Mouse (Mus musculus) forebrain, embryonic 12.5 days (tissue): ENCODE measurements around the gene Aqr. TPM values are rescaled to one million over a fixed set of nuclear protein-coding genes. Genes with fewer than 3 reads are reported as not detected.

Source experiments
- ATAC-seq: fragments of 200-750 bp; cut with Nextera tagmentation; 2 replicates; pipeline ENCODE4 v1.8.0; 2017; ENCODE audit warnings: moderate TSS enrichment; ENCODE audit not compliant: low FRiP score
- H3K27ac ChIP-seq: fragments of 300-500 bp; sonication (generic); 2 replicates; pipeline ENCODE4 v1.5.1; 2016; ENCODE audit warnings: mild to moderate bottlenecking
- H3K27me3 ChIP-seq: fragments of 300-500 bp; sonication (generic); 2 replicates; pipeline ENCODE4 v1.6.1; 2016; ENCODE audit warnings: mild to moderate bottlenecking
- H3K36me3 ChIP-seq: fragments of 300-500 bp; sonication (generic); replicated peaks from 2 replicates; pipeline ENCODE4 v1.6.1; 2016; ENCODE audit warnings: mild to moderate bottlenecking
- H3K4me1 ChIP-seq: fragments of 300-500 bp; sonication (generic); 2 replicates; pipeline ENCODE4 v1.6.1; 2016
- H3K4me2 ChIP-seq: fragments of 300-500 bp; sonication (generic); 2 replicates; pipeline ENCODE4 v1.6.1; 2016; ENCODE audit warnings: mild to moderate bottlenecking, moderate library complexity
- H3K4me3 ChIP-seq: fragments of 300-500 bp; sonication (generic); replicated peaks from 2 replicates; pipeline ENCODE4 v1.5.1; 2016; ENCODE audit warnings: mild to moderate bottlenecking
- H3K9ac ChIP-seq: fragments of 300-500 bp; sonication (generic); 2 replicates; pipeline ENCODE4 v1.6.1; 2016; ENCODE audit warnings: mild to moderate bottlenecking
- H3K9me3 ChIP-seq: fragments of 300-500 bp; sonication (generic); 2 replicates; pipeline ENCODE4 v1.6.1; 2016
- WGBS: fragments of 180-500 bp; shearing (Covaris S2); methylation state at CpG from one replicate; pipeline ENCODE4 v1.1.7; 2016; 5-methylcytosine and 5-hydroxymethylcytosine counted together
- polyA plus RNA-seq: library from polyadenylated mRNA; unstranded; fragments of >200 nt; fragmentation: Nextera tagmentation; extraction: Ambion mirVana; gene quantifications from 2 replicates; pipeline ENCODE4 v1.2.1, GENCODE M21; 2016

The Aqr gene
- polyA plus RNA-seq, 1 experiment from 2014 or later = 58.9 TPM

GRCm38 (mm10) chr2:114095348-114095747 lies 91.5 kb downstream of the Aqr start:
- no peak for ATAC-seq

GRCm38 (mm10) chr2:114094696-114095095 lies 92.1 kb downstream of the Aqr start:
- Histone ChIP-seq H3K27ac (no peak overlapping the region), H3K4me2 (no peak overlapping the region), H3K9me3 (no peaks in the 10 kb centered on the region), H3K9ac (no peak overlapping the region), H3K27me3 (no peaks in the 10 kb centered on the region), H3K4me1 (no peaks in the 10 kb centered on the region), H3K36me3 (peaks cover 9% of the 10 kb centered on the region), H3K4me3 (no peak overlapping the region)
- ATAC-seq = no peak
- WGBS = 100% methylated on average over 1 of the region's 1 CpGs

More at GRCm38 (mm10) chr2:114095348-114095747, 91.5 kb downstream of the Aqr start:
- no peak overlapping the region for H3K27ac ChIP-seq
- H3K27me3 ChIP-seq = no peaks in the 10 kb centered on the region
- 92% methylated on average over 5 of the region's 5 CpGs for WGBS
- no peak overlapping the region for H3K4me3 ChIP-seq
- H3K4me1 ChIP-seq = no peaks in the 10 kb centered on the region
- peaks cover 16% of the 10 kb centered on the region for H3K36me3 ChIP-seq
- H3K9me3 ChIP-seq = no peaks in the 10 kb centered on the region
- no peak overlapping the region for H3K9ac ChIP-seq
- no peak overlapping the region for H3K4me2 ChIP-seq

- H3K27ac ChIP-seq = no peak overlapping the region
- ATAC-seq = no peak
- H3K9ac ChIP-seq = no peak overlapping the region
- no peak overlapping the region for H3K4me2 ChIP-seq
- WGBS = 80% methylated on average over 9 of the region's 9 CpGs
- 0 out of 2 replicates have a peak, but pooled peaks cover 3% of the 10 kb centered on the region for H3K36me3 ChIP-seq
- H3K4me3 ChIP-seq = no peak overlapping the region
- H3K4me1 ChIP-seq = no peaks in the 10 kb centered on the region
- no peaks in the 10 kb centered on the region for H3K9me3 ChIP-seq
- H3K27me3 ChIP-seq = no peaks in the 10 kb centered on the region
Measured at GRCm38 (mm10) chr2:114093577-114093976, 93.2 kb downstream of the Aqr start.

GRCm38 (mm10) chr2:114089862-114090261 lies 97.0 kb downstream of the Aqr start:
- Histone ChIP-seq H3K9ac (no peak overlapping the region), H3K4me1 (no peaks in the 10 kb centered on the region), H3K4me3 (no peak overlapping the region), H3K4me2 (no peak overlapping the region), H3K9me3 (no peaks in the 10 kb centered on the region), H3K36me3 (no peaks in the 10 kb centered on the region), H3K27ac (no peak overlapping the region), H3K27me3 (no peaks in the 10 kb centered on the region)
- no peak for ATAC-seq
- 87% methylated on average over 3 of the region's 3 CpGs for WGBS

- 69% methylated on average over 1 of the region's 1 CpGs for WGBS
- Histone ChIP-seq H3K9ac (no peak overlapping the region), H3K36me3 (no peaks in the 10 kb centered on the region), H3K27ac (no peak overlapping the region), H3K4me1 (no peaks in the 10 kb centered on the region), H3K4me2 (no peak overlapping the region), H3K9me3 (no peaks in the 10 kb centered on the region), H3K4me3 (no peak overlapping the region), H3K27me3 (no peaks in the 10 kb centered on the region)
- ATAC-seq = no peak
Measured at GRCm38 (mm10) chr2:114087271-114087670, 99.6 kb downstream of the Aqr start.

GRCm38 (mm10) chr2:114071876-114072275 lies 114.9 kb downstream of the Aqr start:
- Histone ChIP-seq H3K27me3 (no peaks in the 10 kb centered on the region), H3K4me2 (no peak overlapping the region), H3K36me3 (no peaks in the 10 kb centered on the region), H3K4me3 (no peak overlapping the region), H3K9me3 (no peaks in the 10 kb centered on the region), H3K9ac (no peak overlapping the region), H3K27ac (no peak overlapping the region), H3K4me1 (no peaks in the 10 kb centered on the region)
- WGBS = 96% methylated on average over 2 of the region's 2 CpGs
- ATAC-seq = no peak

GRCm38 (mm10) chr2:114066226-114066625 lies 120.6 kb downstream of the Aqr start:
- no peak for ATAC-seq
- Histone ChIP-seq H3K4me3 (no peak overlapping the region), H3K9me3 (no peaks in the 10 kb centered on the region), H3K36me3 (no peaks in the 10 kb centered on the region), H3K4me2 (no peak overlapping the region), H3K9ac (no peak overlapping the region), H3K4me1 (no peaks in the 10 kb centered on the region), H3K27me3 (no peaks in the 10 kb centered on the region), H3K27ac (no peak overlapping the region)
- 79% methylated on average over 3 of the region's 3 CpGs for WGBS

GRCm38 (mm10) chr2:114064004-114064403 lies 122.8 kb downstream of the Aqr start:
- Histone ChIP-seq H3K4me1 (peaks cover 3% of the 10 kb centered on the region; the same call in 1 of the 2 replicates), H3K4me2 (no peak overlapping the region), H3K4me3 (no peak overlapping the region), H3K36me3 (no peaks in the 10 kb centered on the region), H3K27me3 (no peaks in the 10 kb centered on the region), H3K27ac (no peak overlapping the region), H3K9me3 (no peaks in the 10 kb centered on the region), H3K9ac (no peak overlapping the region)
- 67% methylated on average over 2 of the region's 2 CpGs for WGBS
- no peak for ATAC-seq

- Histone ChIP-seq H3K4me1 (peaks cover 10% of the 10 kb centered on the region; the same call in 1 of the 2 replicates), H3K36me3 (no peaks in the 10 kb centered on the region), H3K4me3 (no peak overlapping the region), H3K27ac (no peak overlapping the region), H3K4me2 (no peak overlapping the region), H3K9me3 (no peaks in the 10 kb centered on the region), H3K27me3 (no peaks in the 10 kb centered on the region), H3K9ac (no peak overlapping the region)
- no peak for ATAC-seq
- 46% methylated on average over 6 of the region's 6 CpGs for WGBS
Measured at GRCm38 (mm10) chr2:114060071-114060591, 126.7 kb downstream of the Aqr start.

GRCm38 (mm10) chr2:114059608-114060007 lies 127.2 kb downstream of the Aqr start:
- no peak overlapping the region for H3K9ac ChIP-seq
- no peak overlapping the region for H3K4me3 ChIP-seq
- H3K27ac ChIP-seq = no peak overlapping the region
- peaks cover 10% of the 10 kb centered on the region; the same call in 1 of the 2 replicates for H3K4me1 ChIP-seq
- H3K9me3 ChIP-seq = no peaks in the 10 kb centered on the region
- 73% methylated on average over 1 of the region's 1 CpGs for WGBS
- H3K27me3 ChIP-seq = no peaks in the 10 kb centered on the region
- no peak for ATAC-seq
- H3K36me3 ChIP-seq = no peaks in the 10 kb centered on the region
- no peak overlapping the region for H3K4me2 ChIP-seq

GRCm38 (mm10) chr2:114058226-114058796 lies 128.5 kb downstream of the Aqr start:
- no peak for ATAC-seq
- no peak overlapping the region for H3K27ac ChIP-seq
- 96% methylated on average over 10 of the region's 10 CpGs for WGBS
- no peak overlapping the region for H3K4me3 ChIP-seq
- no peak overlapping the region for H3K4me2 ChIP-seq
- H3K36me3 ChIP-seq = no peaks in the 10 kb centered on the region
- H3K9ac ChIP-seq = no peak overlapping the region
- H3K4me1 ChIP-seq = peaks cover 10% of the 10 kb centered on the region; the same call in 1 of the 2 replicates
- no peaks in the 10 kb centered on the region for H3K9me3 ChIP-seq
- H3K27me3 ChIP-seq = no peaks in the 10 kb centered on the region

GRCm38 (mm10) chr2:114057303-114057853 lies 129.4 kb downstream of the Aqr start:
- no peaks in the 10 kb centered on the region for H3K36me3 ChIP-seq
- no peak overlapping the region for H3K27ac ChIP-seq
- WGBS = 32% methylated on average over 10 of the region's 10 CpGs
- H3K9me3 ChIP-seq = no peaks in the 10 kb centered on the region
- no peak overlapping the region for H3K4me3 ChIP-seq
- no peak overlapping the region for H3K9ac ChIP-seq
- H3K4me2 ChIP-seq = no peak overlapping the region; the same call in 1 of the 2 replicates
- no peaks in the 10 kb centered on the region for H3K27me3 ChIP-seq
- peaks cover 10% of the 10 kb centered on the region; the same call in 1 of the 2 replicates for H3K4me1 ChIP-seq
- ATAC-seq = peak; percentile 65; the same call in 1 of the 2 replicates

GRCm38 (mm10) chr2:114054129-114054528 lies 132.7 kb downstream of the Aqr start:
- no peak overlapping the region for H3K9ac ChIP-seq
- no peaks in the 10 kb centered on the region for H3K27me3 ChIP-seq
- ATAC-seq = no peak
- no peaks in the 10 kb centered on the region for H3K9me3 ChIP-seq
- no peak overlapping the region for H3K27ac ChIP-seq
- 91% methylated on average over 4 of the region's 4 CpGs for WGBS
- no peaks in the 10 kb centered on the region for H3K36me3 ChIP-seq
- no peak overlapping the region for H3K4me3 ChIP-seq
- H3K4me2 ChIP-seq = no peak overlapping the region
- peaks cover 7% of the 10 kb centered on the region; the same call in 1 of the 2 replicates for H3K4me1 ChIP-seq
